Mouse (Mus musculus): ENCODE results near the gene Ttyh1.

The Ttyh1 gene

GRCm38 (mm10) chr7:4119344-4119902, at the start of gene Ttyh1:
Gene Ttyh1 (plus strand): TSS chr7:4119408.
- DNase-seq (ENCODE audit: low read depth): peak; percentile 57

DNA sequence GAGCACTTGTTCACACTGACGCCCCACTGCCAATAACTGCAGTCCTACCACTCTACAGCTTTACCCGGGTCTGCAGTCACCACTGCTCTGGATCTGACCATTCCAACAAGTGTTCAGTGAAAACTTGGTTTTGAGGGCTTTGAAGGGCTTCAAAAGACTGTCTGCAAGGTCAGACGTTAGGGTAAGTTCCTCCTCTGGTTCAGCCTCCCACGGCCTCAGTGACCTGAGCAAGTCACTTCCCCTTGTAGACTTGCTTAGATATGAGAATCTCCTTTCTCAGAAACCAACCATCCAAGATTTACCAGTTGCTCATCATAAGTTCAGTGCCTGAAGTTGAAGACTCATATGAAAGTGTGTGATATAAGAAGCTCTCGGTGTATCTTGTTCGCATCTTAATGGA, 48.1 kb upstream of the Ttyh1 start:
- no peak for DNase-seq (ENCODE audit: low read depth)

DNA sequence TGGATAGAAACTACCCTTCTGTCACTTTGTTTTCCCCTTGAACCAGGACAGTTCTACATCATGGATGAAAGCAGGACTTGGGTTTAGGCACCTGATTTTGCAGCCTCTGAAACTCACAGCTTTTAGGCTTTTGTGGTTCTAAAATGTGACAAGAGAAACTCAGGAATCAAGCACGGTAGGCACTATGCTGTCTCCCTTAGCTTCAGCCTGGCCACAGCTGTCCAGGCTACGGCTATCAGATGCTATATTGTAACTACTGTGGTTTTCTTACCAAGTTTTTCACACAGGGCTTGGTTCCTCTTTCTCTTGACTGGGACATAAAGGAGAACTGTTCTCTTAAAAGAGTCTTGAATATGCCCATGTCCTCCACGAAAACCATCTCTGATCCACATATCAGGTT, 46.1 kb upstream of the Ttyh1 start:
- no peak for DNase-seq (ENCODE audit: low read depth)

DNA sequence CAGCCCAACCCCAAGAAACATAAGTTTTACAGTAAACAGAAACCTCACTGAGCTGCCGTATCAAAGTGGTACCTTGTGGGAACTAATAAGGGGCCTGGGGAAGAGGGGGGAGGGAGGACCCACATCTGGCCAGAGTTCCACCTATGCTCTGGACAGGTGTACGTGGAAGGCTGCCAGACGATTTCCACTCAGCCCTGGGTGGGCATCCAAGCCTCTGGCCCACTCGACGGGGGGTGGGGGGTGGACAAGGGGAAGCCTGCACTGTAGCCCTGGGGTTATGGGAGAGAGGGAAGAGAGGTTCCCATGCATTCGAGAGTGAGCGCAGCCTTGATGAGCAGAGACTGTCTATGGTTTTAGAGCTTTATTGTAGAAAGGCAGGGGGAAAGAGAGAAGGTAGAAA, 39.7 kb upstream of the Ttyh1 start:
- DNase-seq (ENCODE audit: low read depth): no peak

- DNase-seq (ENCODE audit: low read depth): no peak
Observed at GRCm38 (mm10) chr7:4080552-4080951, 38.7 kb upstream of the Ttyh1 start.

GRCm38 (mm10) chr7:4081706-4082105, 37.5 kb upstream of the Ttyh1 start:
- no peak for DNase-seq (ENCODE audit: low read depth)

GRCm38 (mm10) chr7:4082804-4083203, 36.4 kb upstream of the Ttyh1 start:
- DNase-seq (ENCODE audit: low read depth): peak; percentile 84

DNA sequence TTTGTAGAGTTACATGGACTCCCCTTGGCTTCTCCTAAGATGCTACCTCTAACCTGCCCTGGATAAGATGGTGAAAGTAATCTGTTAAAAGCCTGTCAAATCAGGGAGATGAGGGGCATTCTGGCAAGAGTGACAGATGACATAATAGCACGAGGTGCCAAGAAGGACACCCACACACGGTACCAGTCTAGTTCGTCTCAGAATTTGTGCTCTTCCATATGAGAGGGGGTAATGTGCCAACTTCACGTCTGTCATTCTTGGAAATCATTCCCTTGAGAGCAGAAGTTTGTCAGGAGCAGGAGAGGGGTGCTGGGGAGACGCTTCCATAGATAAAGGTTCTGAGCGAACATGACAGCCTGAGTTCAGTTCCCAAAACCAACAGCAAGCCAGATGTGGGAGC, 35.0 kb upstream of the Ttyh1 start:
- no peak for DNase-seq (ENCODE audit: low read depth)

GRCm38 (mm10) chr7:4085562-4085961, 33.6 kb upstream of the Ttyh1 start:
- no peak for DNase-seq (ENCODE audit: low read depth)

GRCm38 (mm10) chr7:4087238-4087895, 31.8 kb upstream of the Ttyh1 start:
- DNase-seq (ENCODE audit: low read depth): no peak

DNA sequence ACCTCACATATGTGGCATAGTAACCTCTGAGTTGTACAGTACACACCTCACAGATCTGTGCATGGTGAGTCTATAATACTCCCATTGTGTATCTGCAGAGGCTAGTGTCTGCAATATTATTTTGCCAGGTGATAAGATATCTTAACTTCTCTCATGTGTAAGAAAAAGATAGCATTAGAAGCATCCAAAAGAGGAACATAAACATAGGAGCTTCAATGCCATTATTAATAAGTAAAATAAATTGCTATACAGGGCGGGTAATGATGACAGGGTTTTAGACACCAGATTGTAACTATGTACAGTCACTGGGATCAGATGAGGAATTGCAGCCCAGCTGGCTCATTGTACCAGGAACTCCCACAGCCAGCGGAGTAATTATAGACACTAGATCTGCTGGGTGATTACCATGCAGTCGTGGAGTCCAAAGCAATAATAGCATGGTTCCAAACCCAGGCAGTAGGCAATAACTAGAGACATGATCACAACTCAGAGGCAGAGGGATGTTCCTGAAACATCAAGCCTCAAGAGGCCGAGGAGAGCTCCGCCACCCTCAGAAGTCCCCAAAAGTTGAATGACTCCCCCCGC, 31.2 kb upstream of the Ttyh1 start:
- DNase-seq (ENCODE audit: low read depth): no peak

DNA sequence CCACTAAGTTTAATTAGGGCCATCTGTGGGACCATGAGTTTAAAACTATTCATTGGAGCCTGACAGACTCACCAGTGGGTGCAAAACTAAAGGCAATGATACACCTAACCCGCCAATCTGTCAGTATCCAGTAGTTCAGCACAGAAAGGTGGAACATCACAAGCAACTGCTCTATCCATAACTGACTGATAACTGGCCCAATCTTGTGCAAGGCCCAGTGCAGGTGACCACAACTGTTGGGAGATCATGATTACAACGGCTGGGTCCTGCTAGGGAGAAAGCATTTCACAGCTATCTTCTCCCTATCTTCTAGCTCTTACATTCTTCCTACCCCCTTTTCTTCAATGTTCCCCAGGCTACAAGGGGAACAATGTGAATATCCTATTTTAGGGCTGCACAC, 30.5 kb upstream of the Ttyh1 start:
- DNase-seq (ENCODE audit: low read depth): no peak

GRCm38 (mm10) chr7:4091170-4091569, 28.0 kb upstream of the Ttyh1 start:
- DNase-seq (ENCODE audit: low read depth): no peak

DNA sequence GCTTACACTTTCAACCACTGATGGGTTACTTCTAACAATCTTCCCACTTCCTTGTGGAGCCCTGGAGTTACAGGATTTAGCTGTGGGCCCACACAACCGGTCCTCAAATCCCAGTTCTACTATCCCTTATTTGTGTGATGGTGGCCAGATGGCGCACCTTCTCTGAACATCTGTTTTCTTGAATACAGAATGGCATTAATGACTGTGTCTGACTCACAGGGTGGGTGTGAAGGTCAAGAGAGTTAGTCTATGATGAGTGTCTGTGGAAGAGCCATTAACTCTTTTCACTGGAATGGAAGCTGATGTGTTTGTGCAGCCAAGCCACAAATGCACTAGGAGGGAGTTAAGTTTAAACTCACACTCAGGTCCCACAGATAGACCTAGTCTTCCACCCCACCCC, 20.9 kb upstream of the Ttyh1 start:
- no peak for DNase-seq (ENCODE audit: low read depth)

GRCm38 (mm10) chr7:4098832-4099231, 20.4 kb upstream of the Ttyh1 start:
- DNase-seq (ENCODE audit: low read depth): no peak

GRCm38 (mm10) chr7:4101144-4101543, 18.1 kb upstream of the Ttyh1 start:
- no peak for DNase-seq (ENCODE audit: low read depth)

DNA sequence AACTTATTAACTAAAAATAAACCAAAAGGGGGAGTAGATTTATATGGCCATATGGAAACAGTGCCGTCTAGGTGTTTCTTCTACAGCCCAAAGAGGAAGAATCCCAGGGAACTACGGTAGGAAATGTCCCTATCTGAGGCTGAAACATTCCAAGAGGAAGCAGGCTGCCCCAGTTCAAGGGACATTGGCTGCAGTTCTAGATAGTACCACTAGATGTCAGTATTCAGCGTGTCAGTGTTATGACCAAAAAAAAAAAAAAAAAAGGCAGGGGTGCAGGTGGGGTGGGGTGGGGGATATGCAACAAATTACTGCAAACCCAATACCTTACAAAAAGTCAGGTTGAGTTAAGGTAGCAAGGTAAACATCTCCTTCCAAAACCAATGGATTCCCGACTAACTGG, 15.8 kb upstream of the Ttyh1 start:
- DNase-seq (ENCODE audit: low read depth): peak; percentile 82

- no peak for DNase-seq (ENCODE audit: low read depth)
Observed at GRCm38 (mm10) chr7:4111766-4112165, 7.4 kb upstream of the Ttyh1 start.

GRCm38 (mm10) chr7:4117050-4117814, 2.0 kb upstream of the Ttyh1 start:
- no peak for DNase-seq (ENCODE audit: low read depth)

GRCm38 (mm10) chr7:4119976-4120921, 1.0 kb downstream of the Ttyh1 start:
- DNase-seq (ENCODE audit: low read depth): no peak

DNA sequence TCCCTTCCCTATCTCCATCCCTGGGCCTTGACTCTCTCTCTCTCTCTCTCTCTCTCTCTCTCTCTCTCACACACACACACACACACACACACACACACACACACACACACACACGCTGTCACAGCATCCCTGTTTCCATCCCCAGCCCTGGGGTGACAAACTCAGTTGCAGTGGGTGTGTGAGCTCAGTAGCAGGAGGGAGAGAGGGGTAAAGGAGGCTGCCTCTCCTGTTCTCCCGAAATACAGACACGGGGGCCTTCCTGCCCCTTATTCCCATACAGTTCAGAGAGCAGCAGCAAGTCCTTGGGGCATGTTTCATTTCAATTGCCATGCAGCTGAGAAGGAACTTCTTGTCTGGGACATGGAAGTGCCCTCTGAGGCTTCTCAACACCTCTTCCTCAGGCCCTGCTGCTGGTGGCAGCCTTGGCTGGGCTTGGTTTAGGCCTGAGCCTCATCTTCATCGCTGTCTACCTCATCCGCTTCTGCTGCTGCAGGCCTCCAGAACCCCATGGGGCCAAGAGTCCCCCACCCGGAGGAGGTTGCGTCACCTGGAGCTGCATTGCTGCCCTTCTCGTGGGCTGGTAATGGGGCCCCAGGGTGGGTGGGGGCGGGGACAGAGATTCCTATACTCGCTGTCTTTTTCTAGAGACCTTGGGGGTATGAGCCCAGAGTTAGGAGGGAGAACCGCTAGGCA, 3.0 kb downstream of the Ttyh1 start:
- DNase-seq (ENCODE audit: low read depth): no peak

Measured in induced T-regulatory cell, adult 2 months (primary cell).